Mouse (Mus musculus) stomach, postnatal 0 days (tissue): ENCODE results near the gene Ankrd39.

Experiments
- CTCF ChIP-seq: IDR thresholded peaks from 2 replicates; pipeline ENCODE4 v1.5.1; 2016; ENCODE audit warnings: antibody characterized with exemption, low read depth, mild to moderate bottlenecking, moderate library complexity
- EP300 ChIP-seq: optimal IDR thresholded peaks from 2 replicates; pipeline ENCODE3; 2016; ENCODE audit warnings: antibody characterized with exemption

DNA sequence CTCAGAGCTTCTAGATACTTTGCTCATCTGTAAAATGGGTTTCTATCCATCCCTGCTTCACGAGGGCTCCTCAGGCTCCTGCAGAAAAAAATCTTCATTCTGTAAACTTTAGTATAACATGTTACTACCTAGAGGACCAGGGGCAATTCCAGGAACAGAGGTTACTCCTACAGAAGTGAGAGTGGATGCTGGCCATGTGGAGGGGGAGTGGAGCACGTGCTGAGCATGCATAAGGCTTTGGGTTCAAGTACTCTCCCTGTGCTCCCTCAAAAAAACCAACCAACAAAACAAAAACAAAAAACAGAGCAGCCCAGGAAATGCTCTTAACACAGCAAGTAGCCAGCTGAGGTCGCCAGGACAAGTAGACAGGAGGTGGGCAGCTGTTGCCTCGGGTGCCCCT, 16.4 kb upstream of the Ankrd39 start:
- TF ChIP-seq CTCF (no peak), EP300 (no peak)
